Mouse (Mus musculus) megakaryocyte, embryonic 14.5 days (primary cell): Measurements from ENCODE around the gene Smim20. TPM values are rescaled to one million over a fixed set of nuclear protein-coding genes. Genes with fewer than 3 reads are reported as not detected.

Source experiments
- H3K27me3 ChIP-seq: replicated peaks from 2 replicates; pipeline ENCODE3; 2012; ENCODE audit warnings: inconsistent platforms
- H3K36me3 ChIP-seq: replicated peaks from 2 replicates; pipeline ENCODE3; 2012; ENCODE audit warnings: low read length, inconsistent platforms, mixed read lengths
- H3K4me1 ChIP-seq: 2 replicates; pipeline ENCODE4 v1.6.1; 2012; ENCODE audit warnings: inconsistent platforms
- H3K4me3 ChIP-seq: replicated peaks from 2 replicates; pipeline ENCODE3; 2012; ENCODE audit warnings: moderate library complexity, mild to moderate bottlenecking, inconsistent platforms
- H3K9me3 ChIP-seq: 2 replicates; pipeline ENCODE4 v1.6.1; 2012; ENCODE audit warnings: inconsistent platforms
- FLI1 ChIP-seq: IDR thresholded peaks from 2 replicates; pipeline ENCODE4 v1.6.1; 2012; ENCODE audit warnings: low read length, inconsistent platforms, mixed read lengths
- GATA1 ChIP-seq: IDR thresholded peaks from 3 replicates; pipeline ENCODE4 v1.6.1; 2012; ENCODE audit warnings: mixed read lengths, low read length, inconsistent platforms, borderline replicate concordance
- polyA plus RNA-seq: library from polyadenylated mRNA; stranded (reverse); fragments of >175 nt; gene quantifications from 2 replicates; pipeline ENCODE4 v1.2.3, GENCODE M21; 2012; ENCODE audit warnings: low replicate concordance; ENCODE audit not compliant: insufficient read depth

The Smim20 gene
- polyA plus RNA-seq, 1 experiment = 34.9 TPM

DNA sequence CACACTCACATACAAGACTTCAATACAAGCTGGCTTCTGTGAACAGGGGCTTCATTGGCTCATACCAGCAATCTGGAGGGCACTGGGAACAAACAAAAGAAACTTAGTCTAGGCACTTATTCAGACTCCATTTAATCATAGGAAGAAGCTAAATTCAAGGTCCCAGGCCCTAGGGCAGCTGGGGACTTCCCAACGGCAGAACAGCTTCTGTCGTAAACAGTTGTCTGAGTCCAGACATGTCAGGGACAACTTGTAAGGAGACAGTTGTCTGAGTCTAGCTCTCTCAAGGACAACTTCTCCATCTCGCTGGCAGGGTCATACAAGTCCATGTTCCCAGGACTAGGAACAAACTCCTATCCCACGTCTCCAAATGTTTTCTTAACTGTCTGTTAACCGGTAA lies 2.8 kb upstream of the Smim20 start:
- peaks cover 33% of the 10 kb centered on the region for H3K4me1 ChIP-seq
- H3K36me3 ChIP-seq = peaks cover 7% of the 10 kb centered on the region
- H3K9me3 ChIP-seq = peaks cover 12% of the 10 kb centered on the region
- TF ChIP-seq GATA1 = no peak
- no peak overlapping the region for H3K4me3 ChIP-seq
- H3K27me3 ChIP-seq = peaks cover 36% of the 10 kb centered on the region

DNA sequence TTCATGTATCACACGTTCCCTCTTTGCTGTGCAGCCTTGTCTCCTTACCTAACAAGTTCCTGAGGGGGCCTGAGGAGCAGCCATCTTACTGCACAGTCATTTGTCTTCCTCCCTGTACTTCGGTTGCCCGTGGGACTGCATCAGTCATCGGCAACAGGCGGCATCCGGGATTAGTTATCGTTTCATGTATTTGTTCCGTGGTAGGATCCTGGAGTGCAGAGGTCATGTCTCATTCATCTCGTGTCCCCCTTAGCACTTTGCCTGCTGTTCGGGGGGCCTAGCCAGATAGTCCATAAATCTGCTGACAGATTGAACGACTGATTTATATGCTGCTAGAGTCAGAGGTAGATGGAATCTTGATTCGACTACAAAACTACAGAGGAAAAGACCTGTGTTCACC lies 1.1 kb upstream of the Smim20 start:
- TF ChIP-seq FLI1 = no peak
- TF ChIP-seq GATA1 = no peak
- Histone ChIP-seq H3K27me3 (peaks cover 21% of the 10 kb centered on the region), H3K36me3 (peaks cover 23% of the 10 kb centered on the region), H3K4me1 (peaks cover 50% of the 10 kb centered on the region), H3K4me3 (no peak overlapping the region), H3K9me3 (peaks cover 10% of the 10 kb centered on the region)

DNA sequence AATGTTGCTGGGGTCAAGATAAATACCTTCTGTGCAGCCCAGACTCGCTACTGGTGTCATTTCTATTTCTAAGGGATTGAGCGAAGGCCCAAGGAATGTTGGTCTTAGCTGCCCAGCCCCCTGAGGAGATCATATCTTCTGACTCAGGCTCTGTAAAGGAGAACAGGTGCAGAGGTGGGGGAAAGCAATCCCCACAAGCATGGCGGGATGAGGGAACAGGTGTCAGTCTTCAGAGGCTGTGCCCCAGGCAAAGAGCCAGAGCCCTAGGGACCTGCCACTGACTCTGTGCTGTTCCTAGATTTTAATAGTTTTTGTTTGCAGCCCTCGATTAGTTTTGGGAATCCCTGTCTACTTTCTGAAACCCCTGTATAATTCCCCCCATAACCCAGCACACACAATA lies 702 bp upstream of the Smim20 start:
- Histone ChIP-seq H3K4me1 (peaks cover 54% of the 10 kb centered on the region), H3K36me3 (peaks cover 26% of the 10 kb centered on the region), H3K27me3 (peaks cover 17% of the 10 kb centered on the region), H3K9me3 (peaks cover 9% of the 10 kb centered on the region), H3K4me3 (peak overlapping the region; percentile 96)
- TF ChIP-seq FLI1 (no peak), GATA1 (no peak)

DNA sequence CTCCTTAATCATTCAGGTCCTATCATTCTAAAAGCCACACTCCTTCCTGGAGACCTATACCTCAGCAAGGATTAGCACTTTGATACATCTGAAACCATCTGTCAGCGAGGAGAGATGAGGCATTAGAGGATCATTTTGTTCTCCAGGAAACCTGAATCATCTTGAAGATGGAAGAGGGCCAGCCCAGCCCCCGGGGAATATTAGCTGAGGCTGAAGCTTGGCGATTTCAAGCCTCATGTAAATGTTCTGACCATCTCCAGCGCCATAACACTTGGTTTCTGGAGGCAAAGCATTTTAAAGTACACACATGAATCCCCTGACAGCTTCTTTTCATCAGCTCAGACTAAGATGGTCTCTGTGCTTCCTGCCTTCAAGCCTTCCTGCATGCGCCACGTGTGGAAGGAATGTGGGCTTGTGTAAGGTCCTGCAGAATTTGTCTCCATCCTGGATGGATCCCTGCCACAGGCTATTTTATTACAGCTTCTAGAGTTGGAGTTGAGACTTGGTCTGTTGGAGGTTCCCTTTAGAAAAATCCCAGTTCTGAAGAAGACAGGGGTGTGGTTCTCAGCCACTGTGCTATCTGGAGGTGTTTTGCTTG lies 1.3 kb downstream of the Smim20 start:
- Histone ChIP-seq H3K4me3 (peak overlapping the region; percentile 96), H3K27me3 (peaks cover 2% of the 10 kb centered on the region), H3K9me3 (peaks cover 3% of the 10 kb centered on the region), H3K4me1 (peaks cover 70% of the 10 kb centered on the region), H3K36me3 (peaks cover 41% of the 10 kb centered on the region)
- TF ChIP-seq GATA1 (no peak), FLI1 (no peak)

DNA sequence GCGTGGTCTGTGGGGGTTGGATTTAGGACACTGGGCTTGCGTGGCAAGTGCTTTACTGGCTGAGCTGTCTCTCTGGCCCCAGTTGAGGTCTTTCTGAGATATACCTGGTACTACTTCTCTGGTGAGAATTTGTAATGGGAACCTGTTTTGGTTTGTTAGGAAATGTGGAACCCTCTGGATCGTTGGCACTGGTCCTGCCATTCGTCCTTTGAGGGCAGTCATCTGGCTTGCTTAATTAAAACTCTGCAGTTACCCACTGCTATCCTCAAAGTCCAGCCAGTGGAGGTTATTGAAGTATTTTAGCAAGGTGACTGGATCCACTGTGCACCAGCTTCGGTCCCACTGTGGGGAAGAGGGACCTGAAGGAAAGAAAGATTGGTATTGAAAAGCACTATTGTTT lies 2.9 kb downstream of the Smim20 start:
- peaks cover 56% of the 10 kb centered on the region for H3K36me3 ChIP-seq
- peaks cover 87% of the 10 kb centered on the region for H3K4me1 ChIP-seq
- H3K27me3 ChIP-seq = no peaks in the 10 kb centered on the region

DNA sequence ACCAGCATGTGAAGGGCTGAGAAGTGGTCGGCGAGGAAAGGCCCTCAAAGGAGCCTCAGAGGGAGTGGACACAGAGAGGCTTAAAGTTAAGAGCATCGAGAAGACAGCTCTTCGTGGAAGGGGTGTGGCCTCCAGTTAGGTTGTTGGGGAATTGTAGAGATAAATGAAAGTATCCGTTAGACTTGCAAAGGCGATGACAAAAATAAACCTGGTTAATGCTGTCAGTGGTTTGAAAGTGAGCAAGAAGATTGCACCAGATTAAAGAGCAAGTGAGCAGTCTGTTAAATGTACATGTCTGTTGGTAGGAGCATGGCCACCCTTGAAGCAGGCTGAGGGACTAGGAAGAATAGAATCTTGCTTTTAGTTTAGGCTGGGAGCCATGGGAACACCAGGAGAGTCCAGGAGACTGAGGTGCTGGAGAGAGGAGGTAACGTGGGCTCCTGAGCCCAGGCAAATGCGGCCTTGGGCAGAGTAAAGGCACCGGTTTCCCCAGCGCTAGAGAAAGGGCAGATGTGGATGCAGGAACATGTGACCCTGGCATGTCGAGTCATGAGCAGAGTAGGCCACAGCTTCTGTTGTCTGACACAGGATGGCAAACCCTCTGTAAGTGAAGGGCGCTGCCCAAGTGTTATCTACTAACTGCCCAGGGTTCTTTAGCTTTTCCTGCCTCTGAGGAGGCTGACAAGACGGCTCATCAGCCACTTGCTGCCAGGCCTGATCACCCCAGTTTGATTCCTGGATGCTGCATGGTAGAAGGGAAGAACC lies 4.2 kb downstream of the Smim20 start:
- peaks cover 69% of the 10 kb centered on the region for H3K36me3 ChIP-seq
- peak overlapping the region; percentile 72 for H3K4me3 ChIP-seq
- no peaks in the 10 kb centered on the region for H3K27me3 ChIP-seq
- TF ChIP-seq GATA1 = no peak
- TF ChIP-seq FLI1 = no peak
- H3K9me3 ChIP-seq = no peaks in the 10 kb centered on the region
- H3K4me1 ChIP-seq = peaks cover 86% of the 10 kb centered on the region

More for the DNA sequence above, 2.9 kb downstream of the Smim20 start:
- TF ChIP-seq FLI1 (no peak), GATA1 (no peak)
- Histone ChIP-seq H3K9me3 (no peaks in the 10 kb centered on the region), H3K4me3 (no peak overlapping the region)

DNA sequence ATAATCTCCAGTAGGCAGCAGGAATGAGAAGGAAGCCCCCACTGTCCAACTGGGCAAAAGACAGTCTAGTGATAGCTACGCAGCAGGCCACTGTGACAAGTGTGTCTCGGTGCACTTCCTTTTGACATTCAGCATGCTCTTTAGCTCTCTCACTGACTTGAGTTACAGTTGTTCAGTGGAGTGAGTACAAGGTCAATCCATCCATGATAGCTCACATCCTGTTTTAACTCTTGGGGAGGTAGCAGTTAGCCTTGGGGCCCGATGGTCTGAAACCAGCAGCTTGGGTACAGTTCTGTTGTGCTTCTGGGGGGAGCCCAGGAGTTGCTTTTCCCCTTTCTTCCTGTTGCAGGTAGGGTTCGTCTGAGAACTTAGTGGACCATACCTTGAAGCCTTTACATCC lies 5.7 kb downstream of the Smim20 start:
- Histone ChIP-seq H3K4me3 (peak overlapping the region; percentile 25), H3K36me3 (peaks cover 84% of the 10 kb centered on the region), H3K4me1 (peaks cover 80% of the 10 kb centered on the region), H3K27me3 (no peaks in the 10 kb centered on the region), H3K9me3 (no peaks in the 10 kb centered on the region)
- no peak for TF ChIP-seq GATA1
- TF ChIP-seq FLI1 = no peak

DNA sequence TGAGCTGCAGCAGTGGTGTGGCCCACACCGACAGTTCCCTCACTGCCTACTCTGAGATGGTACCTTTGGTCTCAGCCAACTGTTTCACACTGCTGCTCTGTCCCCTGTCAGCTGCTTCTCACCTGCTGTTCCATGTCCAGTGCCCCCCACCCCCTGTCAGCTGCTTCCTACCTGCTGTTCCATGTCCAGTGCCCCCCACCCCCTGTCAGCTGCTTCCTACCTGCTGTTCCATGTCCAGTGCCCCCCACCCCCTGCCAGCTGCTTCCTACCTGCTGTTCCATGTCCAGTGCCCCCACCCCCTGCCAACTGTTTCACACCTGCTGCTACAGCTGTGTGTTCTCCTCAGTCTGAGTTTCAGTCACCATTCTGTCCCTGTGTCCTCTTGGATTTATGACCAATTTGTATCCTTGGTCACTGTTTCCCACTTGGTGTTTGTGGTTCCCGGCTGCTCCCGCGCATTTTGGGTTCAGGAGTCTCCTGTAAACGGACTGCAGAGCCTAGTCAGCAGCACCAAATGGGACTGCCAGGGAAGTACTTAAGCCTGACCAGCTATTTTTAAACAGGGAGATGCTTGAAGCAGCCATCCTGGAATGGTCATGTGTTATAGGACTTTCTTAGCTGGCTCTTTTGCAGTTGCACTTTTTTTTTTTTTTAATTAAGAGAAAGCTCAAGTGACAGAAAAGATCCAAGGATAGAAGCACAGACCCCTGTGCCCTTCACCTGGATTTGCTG lies 7.0 kb downstream of the Smim20 start:
- Histone ChIP-seq H3K36me3 (peaks cover 89% of the 10 kb centered on the region), H3K4me1 (peaks cover 68% of the 10 kb centered on the region), H3K27me3 (no peaks in the 10 kb centered on the region), H3K9me3 (no peaks in the 10 kb centered on the region), H3K4me3 (peak overlapping the region; percentile 64)
- no peak for TF ChIP-seq GATA1
- TF ChIP-seq FLI1 = no peak

DNA sequence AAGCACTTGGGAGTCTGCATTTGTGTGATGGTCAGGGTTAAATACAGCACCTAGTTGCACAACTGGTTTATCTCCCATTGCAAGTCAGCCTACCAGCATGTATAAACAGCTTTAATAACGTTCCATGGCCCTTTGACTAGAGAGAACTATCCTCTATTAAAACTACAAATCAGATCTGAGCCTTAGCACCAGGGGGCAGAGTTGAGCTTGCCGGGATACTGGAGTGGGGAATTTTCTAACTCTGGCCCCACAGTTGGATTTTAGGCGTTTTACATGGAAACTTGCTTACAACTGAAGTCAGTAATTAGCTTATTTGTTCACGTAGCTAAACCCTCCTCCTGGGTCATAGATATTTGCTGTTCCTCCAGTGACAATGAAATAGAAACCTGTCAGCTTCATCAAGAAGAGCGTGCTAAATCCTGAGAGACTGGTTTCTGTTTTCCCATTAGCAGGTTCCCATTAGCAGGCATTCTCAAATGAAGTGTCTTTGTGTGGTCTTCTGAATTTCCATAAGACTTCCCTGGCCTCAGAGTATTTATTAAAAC lies 8.0 kb downstream of the Smim20 start:
- no peaks in the 10 kb centered on the region for H3K27me3 ChIP-seq
- H3K4me1 ChIP-seq = peaks cover 58% of the 10 kb centered on the region
- peaks cover 92% of the 10 kb centered on the region for H3K36me3 ChIP-seq
- no peaks in the 10 kb centered on the region for H3K9me3 ChIP-seq
- TF ChIP-seq FLI1 = no peak
- no peak for TF ChIP-seq GATA1
- no peak overlapping the region for H3K4me3 ChIP-seq

DNA sequence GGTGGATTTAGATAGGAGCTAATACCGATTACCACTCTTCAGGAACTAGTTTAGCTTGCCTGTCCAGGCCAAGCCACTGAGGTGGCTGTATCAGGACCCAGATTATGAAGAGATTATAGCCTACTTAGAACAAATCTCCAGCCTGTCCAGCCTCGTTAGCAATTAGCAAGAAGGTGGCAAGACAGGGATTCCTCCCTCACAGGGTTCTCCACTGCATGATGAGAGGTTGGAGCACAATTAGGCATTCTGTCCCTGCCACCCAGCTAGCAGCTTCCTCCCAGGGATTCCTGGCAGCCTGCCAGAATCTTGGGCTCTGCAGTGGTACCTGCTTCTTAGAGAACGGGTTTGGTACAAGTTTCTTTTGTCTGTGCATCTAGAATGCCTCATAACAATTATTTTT lies 8.5 kb downstream of the Smim20 start:
- H3K36me3 ChIP-seq = peaks cover 91% of the 10 kb centered on the region
- TF ChIP-seq FLI1 (no peak), GATA1 (no peak)
- H3K4me1 ChIP-seq = peaks cover 53% of the 10 kb centered on the region
- no peak overlapping the region for H3K4me3 ChIP-seq
- H3K9me3 ChIP-seq = no peaks in the 10 kb centered on the region
- H3K27me3 ChIP-seq = no peaks in the 10 kb centered on the region
